Mouse (Mus musculus): ENCODE results near the gene Man1a. TPM values are rescaled to one million over a fixed set of nuclear protein-coding genes. Genes with fewer than 3 reads are reported as not detected.

Man1a gene
- polyA plus RNA-seq, 2 experiments from 2014 or later: 19.9 to 25.9 TPM

GRCm38 (mm10) chr10:54013143-54013791, 63.1 kb downstream of the Man1a start:
- ATAC-seq: no peak

GRCm38 (mm10) chr10:54009154-54009553, 67.3 kb downstream of the Man1a start:
- peak; percentile 53 for ATAC-seq

DNA sequence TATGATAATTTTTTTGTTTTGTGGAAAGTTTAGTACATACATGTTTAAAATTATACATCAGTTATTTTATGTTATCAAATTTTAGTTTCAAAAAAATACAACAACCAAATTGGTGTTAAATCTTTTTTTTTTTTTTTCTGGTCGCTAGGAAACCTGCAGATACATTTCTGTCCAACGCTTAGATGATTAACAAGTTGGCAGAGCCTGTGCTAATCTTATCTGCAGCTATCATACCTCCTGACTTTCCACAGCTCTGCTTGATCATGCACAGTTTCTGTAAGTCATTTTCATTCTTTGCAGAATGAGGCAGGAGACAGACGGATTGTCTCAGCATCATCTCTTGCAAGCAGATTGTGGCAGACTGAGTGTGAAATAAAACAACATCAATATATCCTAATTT, 69.5 kb downstream of the Man1a start:
- no peak for ATAC-seq

GRCm38 (mm10) chr10:54005847-54006246, 70.6 kb downstream of the Man1a start:
- peak; percentile 68 for ATAC-seq

GRCm38 (mm10) chr10:54002936-54003335, 73.5 kb downstream of the Man1a start:
- no peak for ATAC-seq

DNA sequence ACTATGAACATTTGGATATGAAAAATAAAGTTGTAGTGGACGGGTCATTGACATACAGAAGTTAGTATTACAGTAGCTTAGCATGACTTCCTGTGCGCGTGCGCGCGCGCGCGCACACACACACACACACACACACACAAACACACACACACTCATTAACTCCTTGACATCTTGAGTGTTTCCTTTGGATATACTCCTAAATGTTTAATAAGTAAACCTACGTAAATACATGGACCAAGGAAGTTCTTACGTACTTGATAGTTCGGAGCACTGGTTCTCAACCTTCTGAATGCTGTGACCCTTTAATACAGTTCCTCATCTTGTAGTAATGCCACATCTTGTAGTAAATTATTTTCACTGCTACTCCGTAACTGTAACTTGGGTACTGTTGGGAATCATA, 79.1 kb downstream of the Man1a start:
- ATAC-seq: no peak

DNA sequence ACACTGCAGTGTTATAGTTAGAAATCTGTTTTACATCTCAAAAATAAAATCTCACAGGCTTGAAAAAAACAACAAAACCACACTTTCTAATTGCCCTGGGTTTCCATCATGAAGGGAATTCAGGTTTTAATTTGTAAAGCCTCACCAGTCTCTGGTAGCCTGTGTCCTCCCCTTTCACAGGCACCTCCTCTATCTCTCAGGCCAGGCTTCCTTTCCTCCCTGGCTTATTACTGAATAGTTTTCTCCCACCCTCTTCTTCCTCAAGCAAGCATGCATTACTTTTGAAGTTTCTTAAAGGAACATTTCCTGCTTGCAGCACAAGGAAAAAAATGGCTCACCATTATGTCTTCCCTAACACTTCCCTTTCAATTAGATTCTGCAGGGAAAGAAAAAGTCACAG, 80.2 kb downstream of the Man1a start:
- no peak for ATAC-seq

GRCm38 (mm10) chr10:53994591-53994990, 81.8 kb downstream of the Man1a start:
- ATAC-seq: no peak

DNA sequence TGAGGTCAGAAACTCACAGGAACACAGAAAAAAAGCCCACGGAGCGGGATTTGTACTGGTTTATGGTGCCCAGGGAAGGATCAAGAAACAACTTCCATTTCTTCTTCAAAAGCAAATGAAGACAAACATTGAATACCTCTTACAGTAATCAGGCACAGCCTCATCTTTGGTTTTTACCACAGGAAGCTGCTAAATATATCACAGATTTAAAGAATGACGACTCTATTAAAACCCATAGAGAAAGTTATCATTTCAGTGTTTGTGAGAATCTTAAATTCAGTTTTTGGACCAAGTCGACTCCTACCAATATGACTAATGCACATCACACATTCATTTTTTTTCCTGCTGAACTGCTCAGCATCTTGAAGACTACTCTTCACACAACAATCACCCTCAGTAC, 86.0 kb downstream of the Man1a start:
- peak; percentile 67 for ATAC-seq

GRCm38 (mm10) chr10:53984894-53985293, 91.5 kb downstream of the Man1a start:
- peak; percentile 56 for ATAC-seq

DNA sequence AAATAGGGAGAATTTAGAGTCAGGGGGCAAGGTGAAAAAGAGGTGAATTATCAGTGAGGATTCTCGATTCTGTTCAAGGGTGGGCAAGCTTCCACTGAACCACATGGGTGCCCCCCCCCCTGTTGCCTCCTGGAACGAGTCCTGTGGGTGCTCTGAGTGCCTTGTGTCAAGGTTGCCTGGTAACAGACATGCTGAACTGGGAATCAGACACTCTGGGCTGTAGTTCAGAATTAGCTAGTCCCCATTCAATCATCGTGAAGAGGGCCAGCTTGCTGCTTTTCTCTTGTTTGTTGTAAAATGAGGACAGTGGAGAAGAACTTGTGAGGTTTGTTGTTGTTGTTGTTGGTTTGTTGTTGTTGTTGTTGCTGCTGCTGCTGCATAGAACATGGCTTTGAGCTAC, 92.3 kb downstream of the Man1a start:
- ATAC-seq: no peak

DNA sequence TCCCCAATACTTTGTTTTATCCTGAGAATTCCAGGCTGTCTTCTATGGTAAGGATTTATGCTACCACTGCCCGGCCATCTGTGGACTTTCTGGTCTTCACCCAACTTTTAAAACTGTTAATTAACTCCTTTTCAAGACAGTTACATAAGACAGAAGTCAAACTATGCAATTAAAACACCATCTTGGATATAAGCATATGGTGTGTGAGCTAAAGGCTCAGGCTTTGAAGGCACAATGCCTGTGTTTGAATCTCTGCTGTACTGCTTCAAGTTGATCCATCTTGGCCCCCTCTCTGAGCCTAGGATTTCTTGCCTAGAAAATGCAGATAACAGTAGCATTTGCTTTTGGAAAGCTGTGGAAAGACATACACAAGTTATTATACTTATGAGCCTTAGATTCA, 97.8 kb downstream of the Man1a start:
- ATAC-seq: no peak

GRCm38 (mm10) chr10:53974180-53974579, 102.2 kb downstream of the Man1a start:
- no peak for ATAC-seq

DNA sequence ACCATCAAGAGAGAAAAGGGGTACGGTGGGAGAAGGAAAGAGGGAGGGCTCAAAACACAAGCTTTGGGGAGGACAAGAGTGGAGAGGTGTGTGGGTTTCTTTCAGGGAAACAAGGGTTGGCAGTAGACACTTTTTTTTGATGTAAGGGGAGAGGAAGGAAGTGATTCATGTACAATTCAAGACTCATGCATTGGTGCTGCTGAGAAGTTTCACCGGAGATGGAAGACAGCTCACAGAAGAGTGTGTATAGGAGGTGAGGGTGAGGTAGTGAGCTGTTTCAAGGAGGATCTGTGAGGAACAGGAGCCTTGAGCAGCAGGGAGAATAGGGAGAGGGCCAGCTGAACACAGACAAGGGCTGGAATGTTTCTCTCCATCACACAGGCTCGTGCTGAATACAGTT, 116.7 kb downstream of the Man1a start:
- ATAC-seq: peak; percentile 49

DNA sequence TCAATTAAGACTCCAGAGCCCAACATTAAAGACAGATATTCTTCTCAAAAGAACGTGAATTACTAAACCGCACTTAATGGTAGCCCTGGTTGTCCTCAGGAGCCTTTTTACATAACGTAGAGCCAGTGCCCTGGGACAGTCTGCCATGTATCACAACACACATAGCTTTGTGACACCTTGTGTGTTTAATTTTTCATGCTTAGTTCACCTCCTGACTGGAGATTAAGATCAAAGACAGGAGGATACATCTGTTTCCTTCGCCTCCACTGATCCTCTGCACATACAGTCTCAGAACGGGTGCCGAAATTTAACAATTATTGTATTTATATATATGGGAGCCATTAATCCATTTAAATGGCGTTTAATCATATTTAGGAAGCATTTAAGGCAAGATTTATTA, 134.8 kb downstream of the Man1a start:
- ATAC-seq: no peak

- no peak for ATAC-seq
Measured at GRCm38 (mm10) chr10:53938199-53938598, 138.2 kb downstream of the Man1a start.

DNA sequence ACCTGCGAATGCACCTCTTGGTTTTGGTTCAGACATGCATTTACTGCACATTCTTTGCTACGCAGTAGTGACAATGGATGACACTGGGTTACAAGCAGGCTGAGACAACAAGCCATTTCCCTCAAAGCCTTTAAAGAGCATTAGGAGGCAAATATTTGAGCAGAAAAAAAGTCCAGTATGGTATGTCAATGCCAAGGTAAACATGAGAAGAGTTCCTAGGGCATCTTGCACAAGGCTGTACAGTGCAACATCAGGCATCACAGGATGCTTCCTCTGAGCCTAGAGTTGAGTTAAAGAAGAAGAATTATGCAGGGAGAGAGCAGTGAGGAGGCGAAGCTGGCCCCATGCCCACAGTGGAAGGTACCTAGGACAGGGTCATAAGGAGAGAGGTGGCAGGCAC, 140.3 kb downstream of the Man1a start:
- no peak for ATAC-seq

GRCm38 (mm10) chr10:53929722-53930500, 146.5 kb downstream of the Man1a start:
- no peak for ATAC-seq

GRCm38 (mm10) chr10:53927904-53928303, 148.5 kb downstream of the Man1a start:
- ATAC-seq: no peak

GRCm38 (mm10) chr10:53925456-53925855, 151.0 kb downstream of the Man1a start:
- no peak for ATAC-seq

- ATAC-seq: no peak
Measured at GRCm38 (mm10) chr10:53922236-53922635, 154.2 kb downstream of the Man1a start.

GRCm38 (mm10) chr10:53917517-53917916, 158.9 kb downstream of the Man1a start:
- ATAC-seq: no peak

- no peak for ATAC-seq
Measured at GRCm38 (mm10) chr10:53915719-53916118, 160.7 kb downstream of the Man1a start.

DNA sequence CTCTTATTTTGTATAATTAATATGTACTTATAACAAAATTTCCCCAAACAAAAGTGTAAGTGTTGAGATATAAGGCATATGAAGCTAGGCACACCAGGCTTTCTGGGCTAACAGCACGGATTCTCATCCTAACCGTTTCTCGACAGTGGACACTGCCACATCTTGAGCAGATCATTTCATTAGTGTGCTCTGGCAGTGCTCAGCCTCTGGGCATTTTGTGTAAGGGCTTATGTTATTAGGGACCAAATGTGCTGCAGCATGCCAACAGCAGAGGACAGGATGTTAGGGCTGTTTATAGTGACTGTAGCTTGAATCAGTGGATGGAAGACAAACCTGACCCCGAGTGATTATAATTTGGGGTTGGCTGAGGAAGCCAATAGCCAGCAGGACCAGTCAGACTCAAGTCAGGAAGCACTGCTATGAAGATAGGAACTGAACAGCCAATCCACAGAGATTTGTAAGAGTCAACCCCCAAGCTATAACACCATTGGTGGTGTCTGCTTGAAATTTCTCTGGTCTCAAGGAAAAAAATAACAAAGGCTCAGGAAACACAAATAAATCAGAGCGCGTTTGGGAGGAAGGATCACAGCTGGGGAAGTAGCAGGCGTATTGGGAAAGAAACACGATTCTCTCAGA, 161.3 kb downstream of the Man1a start:
- no peak for ATAC-seq

Data from CD4-positive, CD25-positive, alpha-beta regulatory T cell, adult 4 months (primary cell).